Mouse (Mus musculus) embryonic facial prominence, embryonic 11.5 days (tissue): ENCODE results near the gene Mycn. TPM values are rescaled to one million over a fixed set of nuclear protein-coding genes. Genes with fewer than 3 reads are reported as not detected.

ENCODE experiments used
- ATAC-seq: fragments of 200-750 bp; cut with Nextera tagmentation; replicated peaks from 2 replicates; pipeline ENCODE4 v1.8.0; 2017; ENCODE audit warnings: low read depth; ENCODE audit not compliant: insufficient number of reproducible peaks, low FRiP score, low TSS enrichment
- DNase-seq: peaks from one replicate; pipeline ENCODE4 v3.0.0-alpha.2; 2015; ENCODE audit warnings: low spot score
- H3K27ac ChIP-seq: fragments of 300-500 bp; sonication (generic); replicated peaks from 2 replicates; pipeline ENCODE4 v1.5.1; 2014; ENCODE audit warnings: mild to moderate bottlenecking, low read depth, low read length, control low read depth
- H3K27me3 ChIP-seq: fragments of 300-500 bp; sonication (generic); 2 replicates; pipeline ENCODE4 v1.6.1; 2014; ENCODE audit warnings: mild to moderate bottlenecking, low read length, moderate library complexity, mixed read lengths; ENCODE audit not compliant: control insufficient read depth, insufficient read depth
- H3K36me3 ChIP-seq: fragments of 300-500 bp; sonication (generic); replicated peaks from 2 replicates; pipeline ENCODE4 v1.6.1; 2014; ENCODE audit warnings: low read depth, mild to moderate bottlenecking, low read length, moderate library complexity, mixed read lengths; ENCODE audit not compliant: control insufficient read depth, insufficient read depth
- H3K4me1 ChIP-seq: fragments of 300-500 bp; sonication (generic); 2 replicates; pipeline ENCODE4 v1.6.1; 2014; ENCODE audit warnings: low read length, mixed read lengths; ENCODE audit not compliant: control insufficient read depth, insufficient read depth
- H3K4me2 ChIP-seq: fragments of 300-500 bp; sonication (generic); 2 replicates; pipeline ENCODE4 v1.6.1; 2014; ENCODE audit warnings: low read depth, mild to moderate bottlenecking, control low read depth, low read length, moderate library complexity
- H3K4me3 ChIP-seq: fragments of 300-500 bp; sonication (generic); 2 replicates; pipeline ENCODE4 v1.5.1; 2014; ENCODE audit warnings: low read depth, low read length, control low read depth
- H3K9ac ChIP-seq: fragments of 300-500 bp; sonication (generic); replicated peaks from 2 replicates; pipeline ENCODE4 v1.6.1; 2014; ENCODE audit warnings: mild to moderate bottlenecking, control low read depth, low read length
- H3K9me3 ChIP-seq: fragments of 300-500 bp; sonication (generic); replicated peaks from 2 replicates; pipeline ENCODE4 v1.6.1; 2016; ENCODE audit warnings: mild to moderate bottlenecking, low read length, inconsistent platforms, mixed read lengths; ENCODE audit not compliant: control insufficient read depth
- WGBS: fragments of 180-500 bp; shearing (Covaris S2); extraction: QIAGEN DNeasy Blood & Tissue Kit; methylation state at CpG from one replicate; pipeline ENCODE4 v1.1.7; 2014; 5-methylcytosine and 5-hydroxymethylcytosine counted together
- polyA plus RNA-seq: library from polyadenylated mRNA; unstranded; fragments of >200 nt; fragmentation: Nextera tagmentation; extraction: Ambion mirVana; gene quantifications from 2 replicates; pipeline ENCODE4 v1.2.1, GENCODE M21; 2014

Gene Mycn
- polyA plus RNA-seq, 1 experiment from 2014 or later = 93.9 TPM

- Histone ChIP-seq H3K4me1 (peaks cover 5% of the 10 kb centered on the region), H3K9me3 (no peaks in the 10 kb centered on the region), H3K4me3 (peak overlapping the region; percentile 90), H3K36me3 (peaks cover 12% of the 10 kb centered on the region), H3K9ac (peak overlapping the region; percentile 96), H3K27me3 (no peaks in the 10 kb centered on the region), H3K4me2 (peak overlapping the region; percentile 94), H3K27ac (no peak overlapping the region)
- DNase-seq = peak; percentile 69
- ATAC-seq = no peak
- WGBS = 5% methylated on average over 7 of the region's 7 CpGs
Observed at GRCm38 (mm10) chr12:12938361-12938760, 3.4 kb downstream of the Mycn start.

GRCm38 (mm10) chr12:12937746-12938145, 4.0 kb downstream of the Mycn start:
- DNase-seq (no peak), ATAC-seq (no peak)
- Histone ChIP-seq H3K27me3 (no peaks in the 10 kb centered on the region), H3K27ac (peak overlapping the region; percentile 2), H3K4me3 (peak overlapping the region; percentile 90), H3K4me2 (peak overlapping the region; percentile 94), H3K9ac (peak overlapping the region; percentile 96), H3K9me3 (no peaks in the 10 kb centered on the region), H3K36me3 (peaks cover 12% of the 10 kb centered on the region), H3K4me1 (peaks cover 5% of the 10 kb centered on the region)
- WGBS = 30% methylated on average over 9 of the region's 9 CpGs

DNA sequence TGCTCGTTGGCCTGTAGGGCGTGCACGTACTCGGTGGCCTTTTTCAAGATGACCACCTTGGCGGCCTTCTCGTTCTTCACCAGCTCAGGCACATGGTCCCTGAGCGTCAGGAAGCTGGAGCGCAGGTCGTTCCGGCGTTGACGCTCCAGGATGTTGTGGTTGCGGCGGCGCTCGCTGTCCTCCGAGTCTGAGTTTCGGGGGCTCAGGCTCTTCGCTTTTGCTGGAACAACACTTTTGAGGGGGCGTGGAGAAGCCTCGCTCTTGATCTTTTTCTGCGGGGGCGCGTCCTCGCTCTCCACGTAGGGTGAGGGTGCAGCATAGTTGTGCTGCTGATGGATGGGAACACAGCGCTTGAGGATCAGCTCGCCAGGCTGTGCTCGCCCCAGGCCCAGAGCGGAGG, 4.6 kb downstream of the Mycn start:
- WGBS = 73% methylated on average over 30 of the region's 30 CpGs
- no peaks in the 10 kb centered on the region for H3K9me3 ChIP-seq
- DNase-seq (no peak), ATAC-seq (no peak)
- H3K4me2 ChIP-seq = peak overlapping the region; percentile 94
- H3K4me3 ChIP-seq = peak overlapping the region; percentile 90
- H3K27me3 ChIP-seq = no peaks in the 10 kb centered on the region
- peaks cover 5% of the 10 kb centered on the region for H3K4me1 ChIP-seq
- H3K9ac ChIP-seq = peak overlapping the region; percentile 96; the same call in 1 of the 2 replicates
- H3K27ac ChIP-seq = no peak overlapping the region
- H3K36me3 ChIP-seq = peaks cover 12% of the 10 kb centered on the region

DNA sequence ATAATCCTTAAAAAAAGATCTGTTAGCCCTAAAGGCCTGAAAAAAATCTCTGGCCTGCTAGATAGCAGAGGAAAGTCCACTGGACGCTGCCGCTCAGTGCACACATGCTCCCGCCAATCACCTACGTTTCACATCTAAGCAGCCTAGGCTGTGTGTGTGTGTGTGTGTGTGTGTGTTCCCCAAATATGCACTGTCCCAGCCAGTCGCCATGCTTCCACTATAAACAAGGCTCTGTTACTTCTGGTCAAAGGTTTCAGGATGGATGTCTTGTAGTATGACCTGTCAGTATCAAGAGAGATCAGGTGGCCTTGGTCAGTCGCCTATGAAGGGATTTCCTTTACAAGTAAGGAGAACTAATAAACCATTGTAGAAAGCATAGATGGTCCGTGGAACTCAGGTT, 9.5 kb downstream of the Mycn start:
- DNase-seq (no peak), ATAC-seq (no peak)
- H3K4me3 ChIP-seq = no peak overlapping the region
- no peaks in the 10 kb centered on the region for H3K9me3 ChIP-seq
- no peak overlapping the region for H3K27ac ChIP-seq
- WGBS = 59% methylated on average over 7 of the region's 7 CpGs
- H3K4me2 ChIP-seq = no peak overlapping the region
- no peaks in the 10 kb centered on the region for H3K27me3 ChIP-seq
- peaks cover 10% of the 10 kb centered on the region for H3K36me3 ChIP-seq
- no peak overlapping the region for H3K9ac ChIP-seq
- H3K4me1 ChIP-seq = peaks cover 4% of the 10 kb centered on the region

DNA sequence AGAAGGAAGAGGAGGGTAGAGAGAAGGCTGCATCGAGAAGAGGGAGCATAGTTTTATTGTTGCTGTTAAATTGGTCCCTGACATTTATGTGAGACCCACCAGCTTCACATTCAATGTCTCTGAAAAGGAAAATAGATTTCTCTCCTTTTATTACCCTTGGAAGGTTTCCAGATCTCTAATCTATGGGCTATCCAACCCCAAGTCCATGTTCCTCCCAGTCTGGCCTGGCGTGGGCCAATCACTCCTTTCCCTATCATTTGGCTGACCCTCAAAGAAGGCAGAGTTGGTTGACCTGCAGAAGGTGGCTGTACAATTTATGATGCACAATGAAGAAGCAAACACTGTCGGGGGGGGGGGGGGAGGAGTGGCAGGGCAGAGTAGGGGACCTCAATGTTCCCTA, 13.5 kb downstream of the Mycn start:
- DNase-seq (no peak), ATAC-seq (no peak)
- no peaks in the 10 kb centered on the region for H3K36me3 ChIP-seq
- H3K4me3 ChIP-seq = no peak overlapping the region
- 87% methylated on average over 3 of the region's 3 CpGs for WGBS
- no peaks in the 10 kb centered on the region for H3K9me3 ChIP-seq
- H3K27ac ChIP-seq = no peak overlapping the region
- no peak overlapping the region for H3K9ac ChIP-seq
- H3K4me2 ChIP-seq = no peak overlapping the region
- no peaks in the 10 kb centered on the region for H3K4me1 ChIP-seq
- no peaks in the 10 kb centered on the region for H3K27me3 ChIP-seq

DNA sequence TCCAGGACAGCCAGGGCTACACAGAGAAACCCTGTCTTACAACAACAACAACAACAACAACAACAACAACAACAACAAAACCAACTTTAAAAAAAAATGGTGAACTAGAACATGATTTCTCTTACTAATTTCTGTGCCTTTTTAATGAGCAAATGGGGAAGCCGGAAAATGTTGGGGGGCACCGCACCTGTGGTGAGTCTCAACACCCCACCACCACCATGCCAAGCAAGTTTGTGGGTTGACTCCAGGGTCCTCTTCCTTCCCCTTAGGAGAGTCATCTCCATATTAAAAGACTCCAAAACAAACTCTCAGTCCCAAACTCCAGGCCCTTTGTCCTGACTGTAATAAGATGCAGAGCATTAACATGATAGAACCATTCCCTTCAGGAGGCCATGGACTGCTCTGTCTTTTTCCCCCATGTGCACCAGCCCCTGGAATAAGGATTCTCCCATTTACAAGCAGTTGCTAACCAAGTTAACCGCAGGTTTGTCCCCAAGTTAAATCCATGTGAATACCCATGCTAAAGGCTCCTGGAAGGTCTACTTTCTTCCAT, 14.7 kb downstream of the Mycn start:
- Histone ChIP-seq H3K4me3 (no peak overlapping the region), H3K27ac (no peak overlapping the region), H3K4me1 (no peaks in the 10 kb centered on the region), H3K36me3 (no peaks in the 10 kb centered on the region), H3K4me2 (no peak overlapping the region), H3K27me3 (no peaks in the 10 kb centered on the region), H3K9me3 (no peaks in the 10 kb centered on the region), H3K9ac (no peak overlapping the region)
- ATAC-seq = no peak
- 64% methylated on average over 3 of the region's 3 CpGs for WGBS
- no peak for DNase-seq

DNA sequence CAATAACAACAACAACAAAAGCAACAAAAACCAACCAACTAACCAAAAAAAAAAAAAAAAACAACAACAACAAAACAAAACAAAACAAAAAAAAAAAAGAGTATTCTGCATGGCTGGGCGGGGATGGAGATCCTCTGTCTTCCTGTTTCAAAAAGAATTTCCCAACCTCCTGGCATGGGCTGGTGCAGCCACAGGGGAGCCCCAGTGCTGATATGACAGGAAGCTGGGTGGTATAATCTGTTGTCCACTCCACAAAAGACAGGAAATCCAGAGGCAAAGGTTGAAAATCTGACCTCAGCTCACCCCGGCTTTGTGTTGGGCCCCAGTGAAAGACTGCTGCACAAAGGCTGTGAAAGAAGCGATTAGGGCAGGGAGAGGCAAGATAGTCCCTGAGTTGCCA, 17.3 kb downstream of the Mycn start:
- DNase-seq (no peak), ATAC-seq (no peak)
- no peak overlapping the region for H3K4me2 ChIP-seq
- H3K4me3 ChIP-seq = no peak overlapping the region
- no peaks in the 10 kb centered on the region for H3K36me3 ChIP-seq
- no peaks in the 10 kb centered on the region for H3K4me1 ChIP-seq
- H3K9ac ChIP-seq = no peak overlapping the region
- H3K27me3 ChIP-seq = no peaks in the 10 kb centered on the region
- no peak overlapping the region for H3K27ac ChIP-seq
- 66% methylated on average over 3 of the region's 3 CpGs for WGBS
- no peaks in the 10 kb centered on the region for H3K9me3 ChIP-seq

- DNase-seq = no peak
- WGBS = 32% methylated on average over 12 of the region's 12 CpGs
- ATAC-seq = no peak
Observed at GRCm38 (mm10) chr12:12920166-12921157, 21.3 kb downstream of the Mycn start.

More at GRCm38 (mm10) chr12:12920166-12921157, 21.3 kb downstream of the Mycn start:
- Histone ChIP-seq H3K27me3 (no peaks in the 10 kb centered on the region), H3K27ac (no peak overlapping the region), H3K4me1 (peaks cover 7% of the 10 kb centered on the region), H3K4me3 (no peak overlapping the region), H3K9ac (no peak overlapping the region), H3K4me2 (no peak overlapping the region), H3K9me3 (no peaks in the 10 kb centered on the region), H3K36me3 (no peaks in the 10 kb centered on the region)
